Mouse (Mus musculus): ENCODE measurements around the gene Pkdcc.

The Pkdcc gene

DNA sequence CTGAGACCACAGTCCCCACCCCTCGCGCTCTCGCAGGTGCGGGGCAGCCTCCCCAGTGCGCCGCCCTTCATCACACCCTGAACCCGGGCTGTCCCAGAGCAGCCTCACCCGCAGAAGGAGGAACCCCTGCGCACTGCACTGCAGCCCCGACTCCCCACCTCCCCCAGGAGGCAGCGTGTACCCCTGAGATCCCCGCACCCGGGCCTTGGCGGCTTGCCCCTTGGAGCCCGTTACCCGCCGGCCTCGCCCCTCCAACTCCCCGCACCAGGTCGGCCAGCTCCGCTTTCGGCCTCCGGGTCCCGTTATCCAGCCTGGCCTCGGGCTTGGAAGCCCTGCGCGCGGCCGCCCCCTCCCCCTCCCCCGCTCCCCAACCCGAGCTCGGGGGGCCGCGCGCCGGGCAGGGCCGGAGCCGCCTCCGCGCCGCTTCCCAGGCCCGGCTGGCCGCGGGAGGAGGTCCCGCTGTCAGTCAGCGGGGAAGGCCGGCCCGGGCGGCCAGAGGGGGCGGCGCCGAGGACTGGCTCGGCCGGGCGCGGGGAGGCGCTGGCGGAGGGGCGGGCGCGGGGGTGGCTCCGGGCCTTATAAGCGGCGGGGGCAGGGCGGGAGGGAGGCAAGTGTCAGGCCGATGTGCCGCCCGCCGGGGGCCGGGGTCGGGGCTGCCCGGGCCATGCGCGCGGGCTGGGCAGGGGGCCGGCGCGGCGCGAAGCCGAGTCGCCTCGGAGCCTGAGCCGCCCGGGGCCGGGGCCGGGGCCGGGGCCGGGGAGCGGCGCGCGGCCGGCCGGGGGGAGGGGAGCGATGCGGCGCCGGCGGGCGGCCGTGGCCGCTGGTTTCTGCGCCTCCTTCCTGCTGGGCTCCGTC, at the start of gene Pkdcc:
TSS of gene Pkdcc (plus strand) at position 619 of the 855 bp plus-strand sequence.
- peak; percentile 95 for DNase-seq (ENCODE audit: low read depth)

DNA sequence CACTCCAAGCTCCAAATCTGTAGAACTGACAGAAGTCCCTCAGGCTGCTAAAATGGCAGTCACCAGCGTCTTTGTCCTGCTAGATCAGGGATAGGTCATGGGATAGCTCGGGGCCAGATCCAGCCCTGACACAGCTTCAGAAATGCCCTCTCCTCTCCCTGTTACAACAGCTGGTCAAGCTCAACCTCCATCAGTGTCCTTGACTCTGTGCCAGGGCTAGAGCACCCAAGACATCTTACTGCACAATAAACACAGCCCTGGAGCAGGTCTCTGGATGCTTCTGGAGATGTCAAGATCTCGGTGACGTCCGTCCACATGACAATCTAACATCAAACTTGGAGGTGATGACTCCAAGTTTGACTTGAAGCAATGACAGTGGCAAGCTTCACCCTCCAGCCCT, 48.9 kb upstream of the Pkdcc start:
- DNase-seq (ENCODE audit: low read depth): no peak

DNA sequence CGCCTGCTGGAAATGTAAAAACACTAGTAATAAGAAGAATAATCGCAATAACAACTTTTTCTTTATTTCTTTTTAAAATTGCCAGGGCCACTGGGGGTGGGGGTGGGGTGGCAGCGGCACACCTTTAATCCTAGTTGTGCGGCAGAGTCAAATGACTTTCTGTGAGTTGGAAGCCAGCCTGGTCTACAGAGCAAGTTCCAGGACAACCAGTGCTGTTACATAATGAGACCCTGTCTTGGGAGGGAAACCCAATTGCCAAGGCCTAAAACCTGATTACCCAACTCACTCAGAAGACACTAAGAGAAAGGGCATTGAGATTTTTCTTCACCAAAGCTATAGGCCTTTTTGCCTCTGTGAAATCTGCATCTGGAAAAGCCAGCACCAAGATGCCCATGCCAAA, 38.9 kb upstream of the Pkdcc start:
- no peak for DNase-seq (ENCODE audit: low read depth)

DNA sequence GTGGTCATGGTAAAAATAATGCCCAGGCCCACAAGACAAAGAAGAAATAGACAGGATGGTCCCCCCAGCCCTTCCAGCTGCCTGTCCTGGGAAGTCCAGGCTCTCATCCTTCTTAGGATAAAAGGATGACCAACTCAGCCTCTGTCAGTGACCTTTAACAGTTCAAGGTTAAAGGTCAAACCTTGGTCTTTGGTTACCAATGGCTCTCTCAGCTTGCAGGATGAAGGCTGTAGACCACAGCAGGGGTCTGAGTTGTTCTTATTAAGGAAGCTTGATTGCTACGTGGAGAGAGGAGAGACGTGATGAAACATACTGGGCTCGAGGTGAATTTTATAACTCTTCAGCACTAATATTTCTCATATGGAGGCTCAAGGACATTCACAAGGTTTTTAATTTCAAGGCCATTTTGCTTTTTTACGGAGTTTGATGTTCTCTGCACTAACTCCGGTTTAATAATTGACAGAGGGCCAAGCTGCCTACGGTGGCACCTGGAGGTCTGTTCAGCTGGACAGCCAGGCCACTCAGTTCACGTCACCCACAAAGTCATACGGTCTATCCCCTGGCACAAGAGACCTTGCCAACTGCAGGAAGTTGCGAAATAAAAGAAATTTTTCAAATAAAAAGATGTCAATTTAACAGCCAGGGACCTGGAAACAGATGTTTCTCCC, 36.5 kb upstream of the Pkdcc start:
- DNase-seq (ENCODE audit: low read depth): no peak

DNA sequence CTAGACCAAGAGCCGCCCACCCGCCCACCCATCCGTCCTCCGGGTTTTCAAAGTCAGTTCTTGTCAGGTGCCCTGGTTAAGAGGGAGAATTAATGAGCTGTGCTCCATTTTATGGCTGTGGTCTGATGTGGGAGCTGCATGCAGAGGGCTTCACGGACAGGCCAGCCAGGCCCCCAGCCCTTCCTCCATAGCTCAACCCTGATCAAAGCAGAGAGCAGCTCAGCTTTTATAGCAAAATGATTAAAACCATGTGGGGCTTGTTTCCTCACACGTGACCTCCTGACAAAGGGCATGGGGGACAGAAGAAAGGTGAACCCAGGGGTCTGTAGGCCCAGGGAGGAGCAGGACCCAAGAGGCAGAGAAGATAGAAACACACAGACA, 36.0 kb upstream of the Pkdcc start:
- DNase-seq (ENCODE audit: low read depth): no peak

DNA sequence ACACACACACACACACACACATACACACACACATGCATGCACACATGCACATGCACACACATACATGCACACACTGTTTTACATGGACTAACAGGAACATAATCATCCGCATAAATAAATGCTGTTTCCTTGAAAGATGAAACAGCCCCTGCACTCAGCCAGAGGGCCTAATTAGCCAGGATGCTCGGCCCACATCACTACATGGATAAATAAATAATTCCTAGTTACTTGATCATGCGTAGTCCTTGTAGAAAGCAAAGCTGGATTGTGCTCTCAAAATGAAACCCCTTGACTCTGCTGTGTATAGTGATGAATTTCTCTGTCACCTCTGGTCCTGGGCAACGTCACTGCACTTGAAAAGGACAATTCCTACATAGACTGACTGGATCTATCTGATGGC, 35.5 kb upstream of the Pkdcc start:
- no peak for DNase-seq (ENCODE audit: low read depth)

DNA sequence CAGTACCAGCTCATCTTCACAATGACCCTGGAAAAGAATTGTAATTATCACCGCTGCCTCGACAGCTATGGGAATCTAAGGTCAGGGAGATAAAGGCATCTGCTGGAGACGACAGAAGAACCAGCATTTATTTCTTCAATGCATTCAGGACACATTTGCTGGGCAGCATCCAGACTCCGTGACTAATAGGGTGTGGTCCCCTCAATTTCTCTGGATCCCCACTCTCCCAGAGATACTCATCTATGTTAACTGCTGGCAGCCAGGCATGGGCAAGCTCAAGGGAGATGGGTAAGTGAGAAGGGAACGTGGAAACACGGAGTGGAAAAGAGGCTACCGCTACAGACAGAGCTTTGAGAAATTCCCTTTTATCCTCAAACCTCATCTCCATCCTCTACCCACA, 34.0 kb upstream of the Pkdcc start:
- peak; percentile 69 for DNase-seq (ENCODE audit: low read depth)

DNA sequence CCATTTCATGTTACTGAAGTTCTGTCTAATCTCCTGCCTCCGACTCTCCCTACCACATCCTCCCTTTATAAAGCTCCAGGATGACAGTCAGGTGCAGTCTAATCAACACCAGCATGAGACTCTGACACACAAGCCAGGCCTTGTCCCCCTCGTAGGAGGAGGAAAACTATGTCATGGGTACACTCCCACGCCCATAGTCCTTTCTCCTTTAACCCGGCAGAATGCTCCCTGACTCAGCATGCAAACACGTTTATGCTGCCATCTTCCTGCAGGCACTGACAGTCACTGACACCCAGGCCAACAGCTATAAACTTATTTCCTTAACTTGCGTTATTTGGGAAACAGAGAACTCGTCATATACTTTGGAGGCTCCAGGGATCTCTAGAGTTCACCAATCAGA, 33.5 kb upstream of the Pkdcc start:
- DNase-seq (ENCODE audit: low read depth): no peak

DNA sequence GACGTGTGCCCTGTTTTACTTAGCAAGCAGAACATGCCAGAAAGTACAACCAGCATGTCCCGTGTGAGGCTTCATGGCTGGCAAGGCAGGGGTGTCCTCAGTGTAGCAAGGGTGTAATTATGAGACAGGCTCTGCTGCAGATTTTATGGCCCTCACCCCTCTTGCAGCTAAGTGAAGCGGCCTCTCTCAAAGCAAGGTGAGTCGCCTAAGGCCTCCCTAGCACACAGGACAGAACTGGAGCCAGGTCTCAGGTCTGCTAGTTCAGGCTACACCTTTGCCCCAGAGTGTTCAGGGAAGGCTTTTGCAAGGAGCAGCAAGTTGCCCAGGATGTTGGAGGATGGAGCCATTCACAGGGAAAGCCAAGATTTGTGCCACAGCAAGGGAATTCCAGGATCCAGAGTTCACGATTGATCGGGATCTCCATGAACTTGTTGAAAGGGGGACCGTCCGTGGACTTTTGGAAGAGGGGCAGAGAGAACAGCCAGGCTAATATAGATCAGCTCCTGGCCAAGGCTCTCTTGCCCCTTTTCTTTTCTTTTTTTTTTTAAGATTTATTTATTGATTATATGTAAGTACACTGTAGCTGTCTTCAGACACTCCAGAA, 32.9 kb upstream of the Pkdcc start:
- no peak for DNase-seq (ENCODE audit: low read depth)

DNA sequence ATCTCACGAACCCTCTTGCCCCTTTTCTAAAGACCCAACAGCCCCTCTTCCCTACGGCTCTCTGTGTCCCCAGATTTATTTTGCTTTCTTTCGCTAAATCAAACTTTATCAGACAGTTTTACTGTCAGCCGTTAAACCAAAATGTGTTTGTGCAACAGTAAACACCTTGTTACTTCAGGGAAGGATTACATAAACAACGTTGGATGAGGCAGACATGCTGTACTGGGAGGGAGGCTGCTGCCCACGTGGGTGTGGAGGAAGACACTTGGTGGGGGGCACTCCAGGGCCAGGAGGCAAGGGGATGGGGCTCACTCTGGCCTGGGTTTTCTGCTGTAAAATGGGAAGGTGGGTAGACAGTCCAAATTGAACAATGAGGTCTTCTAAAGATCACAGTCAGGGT, 32.3 kb upstream of the Pkdcc start:
- DNase-seq (ENCODE audit: low read depth): no peak

DNA sequence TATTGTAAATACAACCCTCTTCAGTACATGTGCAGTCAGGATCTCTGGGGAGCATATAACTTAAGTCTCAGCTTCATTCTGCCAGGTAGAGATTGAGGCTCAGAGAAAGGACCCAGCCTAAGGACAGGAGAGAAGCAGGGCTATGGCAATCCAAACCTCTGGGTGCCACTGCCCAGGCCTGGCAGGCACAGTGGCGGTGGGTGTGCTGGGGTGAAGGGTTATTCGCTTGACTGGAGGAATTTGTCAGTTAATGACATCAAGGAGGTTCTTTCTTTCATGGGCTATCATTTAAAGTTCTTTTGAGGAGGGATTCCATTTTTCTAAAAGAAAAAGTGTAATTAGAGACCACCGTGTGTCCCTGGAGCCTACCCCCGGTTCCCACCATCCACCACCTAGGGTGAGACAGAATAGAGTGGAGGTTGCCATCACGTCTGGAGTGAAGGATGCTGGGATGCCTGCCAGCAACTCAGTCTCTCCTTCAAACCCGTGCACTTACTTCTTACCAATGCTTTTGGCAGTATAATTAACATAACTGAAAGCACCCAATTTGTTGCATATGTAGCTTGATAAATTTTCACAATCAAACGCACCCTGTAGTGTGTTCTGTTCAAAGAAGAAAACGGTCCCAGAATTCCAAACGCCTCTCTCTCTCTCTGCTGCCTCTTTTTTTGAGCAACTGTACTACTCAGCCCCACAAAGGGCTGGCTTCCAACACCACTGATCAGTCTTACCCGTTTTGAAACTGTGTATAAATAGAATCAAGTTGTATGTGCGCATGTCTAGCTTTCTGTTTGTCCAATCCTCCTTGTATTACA, 27.1 kb upstream of the Pkdcc start:
- peak; percentile 30 for DNase-seq (ENCODE audit: low read depth)

DNA sequence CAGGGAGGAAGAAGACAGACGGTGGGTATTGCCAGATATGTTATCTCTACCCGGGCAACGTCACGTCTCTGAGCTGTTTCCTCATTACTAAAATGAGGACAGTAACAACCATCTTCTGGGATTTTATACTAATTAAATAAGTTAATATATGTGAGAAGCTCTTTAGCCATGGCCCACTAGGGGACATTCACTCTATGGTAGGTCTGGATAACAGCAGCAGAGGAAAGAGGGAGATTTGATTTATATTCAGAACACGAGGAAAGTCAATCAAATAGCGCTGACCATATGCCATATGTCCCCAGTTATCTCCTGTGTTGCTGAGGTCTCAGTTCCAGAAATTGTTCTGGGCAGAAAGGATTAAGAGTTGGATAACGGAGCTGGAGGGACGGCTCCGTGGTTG, 24.3 kb upstream of the Pkdcc start:
- DNase-seq (ENCODE audit: low read depth): no peak

DNA sequence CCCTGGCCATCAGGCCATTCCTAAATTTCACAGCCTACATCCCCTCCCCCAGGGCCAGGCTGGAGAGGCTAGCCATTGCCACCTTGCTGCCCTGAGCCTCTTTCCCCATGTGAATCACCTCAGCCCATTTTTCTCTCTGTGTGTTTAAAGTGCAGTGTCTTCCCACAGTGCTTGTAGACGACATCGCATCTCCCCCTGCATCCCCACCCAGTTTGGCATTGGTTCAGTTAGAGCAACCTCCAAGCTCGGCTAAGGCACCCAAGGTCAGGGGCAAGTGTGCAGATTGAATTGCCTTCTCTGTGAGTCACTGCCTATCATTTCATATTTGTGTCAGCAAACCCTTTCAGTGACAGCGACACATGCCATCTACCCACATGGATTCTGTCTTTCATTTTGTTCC, 20.6 kb upstream of the Pkdcc start:
- DNase-seq (ENCODE audit: low read depth): no peak

DNA sequence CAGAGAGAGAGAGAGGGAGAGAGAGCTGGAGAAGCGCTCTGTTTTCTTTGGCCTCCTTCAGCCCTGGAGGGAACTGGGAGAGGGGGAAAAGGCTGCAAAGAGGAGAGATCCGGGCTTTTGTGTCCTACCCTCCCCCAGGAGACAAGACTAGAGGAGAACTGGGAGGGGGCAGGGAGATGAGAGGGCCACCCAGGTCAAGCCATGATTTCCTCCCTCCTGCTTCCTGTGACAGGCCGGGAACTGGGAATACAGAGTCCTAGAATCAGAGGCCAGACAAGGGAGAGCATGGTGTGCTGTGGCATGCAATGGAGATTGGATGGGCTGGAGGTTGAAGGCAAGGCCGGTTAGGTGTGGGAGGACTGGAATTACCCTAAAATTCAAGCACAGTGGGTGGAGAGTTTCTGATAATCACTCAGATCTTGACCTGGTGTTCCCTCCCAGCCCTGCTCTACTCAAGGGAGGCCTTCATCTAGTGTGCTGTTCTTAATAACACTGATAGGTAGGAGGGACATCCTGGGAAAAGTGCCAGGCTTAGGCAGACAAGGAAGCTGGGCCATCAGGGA, 17.6 kb upstream of the Pkdcc start:
- no peak for DNase-seq (ENCODE audit: low read depth)

DNA sequence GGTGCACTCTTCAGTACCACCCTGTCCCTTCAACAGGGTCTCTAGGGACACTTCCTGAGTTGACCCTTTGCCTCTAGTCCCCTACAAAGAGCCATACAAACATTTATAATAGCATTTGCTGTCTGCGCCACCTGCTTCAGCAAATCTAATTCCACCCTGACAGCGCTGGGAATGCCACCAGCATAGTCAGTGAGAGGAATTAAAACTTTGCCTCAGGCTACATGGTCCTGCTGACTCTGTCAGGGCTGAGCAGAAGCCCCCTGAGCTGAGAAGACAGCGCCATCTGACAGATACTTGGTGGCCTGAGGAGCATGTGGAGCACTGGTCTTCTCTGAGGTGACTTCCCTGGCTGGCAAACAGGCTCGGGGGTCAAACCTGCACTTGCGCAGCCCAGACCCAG, 14.6 kb upstream of the Pkdcc start:
- no peak for DNase-seq (ENCODE audit: low read depth)

DNA sequence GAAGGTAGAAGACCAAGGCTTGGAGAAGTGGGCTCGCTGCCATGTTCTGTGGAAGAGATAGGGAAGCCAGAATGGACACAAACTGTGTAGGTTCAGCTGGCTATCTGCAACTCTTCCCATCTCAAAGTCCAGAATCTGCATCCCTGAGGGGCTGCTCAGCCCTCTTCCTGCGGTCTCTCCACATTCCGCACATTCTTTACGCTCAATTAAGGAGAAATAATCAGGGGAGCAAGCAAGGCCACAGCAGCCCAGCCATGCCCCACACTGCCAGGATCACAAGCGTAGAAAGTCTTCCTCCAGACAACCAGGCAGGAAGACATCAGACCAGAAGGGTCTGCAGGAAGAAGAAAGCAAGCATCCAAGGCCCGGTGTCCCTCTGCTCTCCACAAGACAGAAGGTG, 13.8 kb upstream of the Pkdcc start:
- DNase-seq (ENCODE audit: low read depth): no peak

DNA sequence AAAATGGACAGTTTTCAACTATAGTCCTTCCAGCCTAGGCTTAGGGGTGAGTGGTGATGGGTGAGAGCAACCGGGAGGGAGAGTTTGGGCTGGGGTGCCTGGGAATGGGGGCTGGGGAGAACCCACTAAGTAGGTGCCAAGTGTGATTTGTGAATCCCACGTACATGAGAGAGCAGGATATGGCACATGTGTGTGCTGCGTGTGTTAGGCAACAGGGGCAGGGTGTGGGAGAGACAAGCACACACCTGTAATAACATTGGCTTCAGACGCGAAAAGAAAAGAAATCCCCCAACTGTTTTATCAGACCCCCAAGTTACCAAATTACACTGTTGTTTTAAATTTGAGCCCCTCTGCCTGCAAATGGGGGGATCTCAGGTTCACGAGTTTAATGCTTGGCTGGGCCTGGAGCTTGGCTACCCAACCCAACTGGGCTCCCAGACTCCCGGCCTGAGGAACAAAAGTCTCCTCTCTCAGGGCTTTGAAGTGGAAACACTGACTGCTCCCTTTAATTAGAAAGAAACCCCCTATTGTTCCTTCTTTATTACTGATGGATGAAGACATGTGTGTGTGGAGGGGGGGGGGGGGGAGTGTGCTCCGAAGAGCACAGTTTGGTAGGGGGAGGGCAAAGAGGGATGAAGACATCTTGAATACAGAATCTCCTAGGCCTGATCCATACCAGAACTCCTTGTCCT, 11.3 kb upstream of the Pkdcc start:
- no peak for DNase-seq (ENCODE audit: low read depth)

DNA sequence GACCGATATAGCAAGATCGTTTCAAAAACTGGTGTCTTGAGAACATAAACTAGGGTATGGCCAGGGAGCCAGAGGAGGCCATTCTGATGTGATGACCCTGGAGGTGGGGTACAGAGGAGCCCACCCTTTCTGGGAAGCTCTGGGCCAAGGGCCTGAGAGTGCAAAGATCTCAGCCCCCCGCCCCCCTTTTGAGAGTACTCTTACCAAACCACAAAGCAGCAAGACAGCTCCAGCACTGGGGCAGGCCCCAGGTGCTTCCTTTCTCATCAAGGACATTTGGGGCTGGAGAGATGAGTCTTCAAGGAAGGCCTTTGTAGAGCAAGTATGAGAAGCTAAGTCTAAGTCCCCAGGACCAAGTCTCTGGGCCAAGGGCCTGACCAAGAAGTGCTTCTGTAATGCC, 7.8 kb upstream of the Pkdcc start:
- DNase-seq (ENCODE audit: low read depth): no peak

DNA sequence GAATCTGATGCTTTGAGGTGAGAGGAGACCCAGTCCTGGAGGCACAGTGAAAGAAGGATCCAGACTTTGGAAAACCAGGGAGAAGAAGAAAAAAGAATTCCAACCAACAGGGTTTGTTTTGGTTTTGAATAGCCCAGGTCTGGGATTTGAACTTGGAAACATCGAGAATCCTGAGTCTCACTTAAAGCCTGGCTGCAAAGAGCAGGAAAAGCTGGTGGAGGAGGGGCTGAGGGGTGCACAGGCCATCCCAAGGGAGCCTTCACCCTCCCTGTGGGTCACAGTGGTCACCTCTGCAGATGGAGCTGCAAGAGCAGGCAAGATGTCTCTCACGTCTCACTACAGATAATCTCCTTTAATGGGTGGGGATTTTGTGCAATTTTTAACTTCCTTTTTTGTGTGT, 6.6 kb upstream of the Pkdcc start:
- no peak for DNase-seq (ENCODE audit: low read depth)

DNA sequence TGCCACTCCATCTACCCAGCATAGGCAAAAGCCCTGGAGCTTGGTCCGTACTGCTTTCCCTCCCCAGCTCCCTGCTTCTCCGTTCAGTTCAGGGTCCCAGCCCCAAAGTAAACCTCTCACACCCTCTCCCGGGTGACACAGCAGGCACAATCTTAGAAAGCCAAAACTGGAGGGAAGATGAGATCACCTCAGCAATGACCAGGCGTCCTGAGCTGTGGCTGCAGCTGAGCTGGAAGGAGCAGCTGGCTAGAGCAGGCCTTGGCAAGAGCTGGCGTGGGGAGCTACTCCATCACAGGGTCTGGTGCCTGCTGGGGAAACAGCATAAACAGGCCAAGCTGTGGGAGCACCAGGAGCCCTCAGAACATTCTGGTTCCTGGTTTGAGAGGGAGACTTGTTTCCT, 4.6 kb upstream of the Pkdcc start:
- DNase-seq (ENCODE audit: low read depth): peak; percentile 15

DNA sequence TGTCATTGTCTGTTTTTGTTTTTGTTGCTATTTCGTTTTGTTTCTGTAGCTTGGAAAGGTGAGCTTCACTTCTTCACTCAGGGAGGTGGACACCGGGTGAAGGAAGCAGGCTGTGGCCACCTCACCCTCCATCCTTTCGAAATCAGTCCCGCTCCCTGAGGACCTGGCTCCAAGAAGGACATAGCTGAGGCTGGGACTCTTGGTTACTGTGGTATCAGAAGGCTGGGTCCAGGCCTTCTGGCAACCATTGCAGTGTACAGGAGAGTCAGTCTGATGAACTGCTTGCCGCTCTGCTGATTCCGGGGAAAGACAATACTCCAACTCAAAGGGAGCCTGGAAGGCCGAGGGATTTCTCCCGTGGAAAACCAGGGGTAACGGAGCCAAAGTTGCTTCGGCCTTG, 3.9 kb upstream of the Pkdcc start:
- DNase-seq (ENCODE audit: low read depth): no peak

DNA sequence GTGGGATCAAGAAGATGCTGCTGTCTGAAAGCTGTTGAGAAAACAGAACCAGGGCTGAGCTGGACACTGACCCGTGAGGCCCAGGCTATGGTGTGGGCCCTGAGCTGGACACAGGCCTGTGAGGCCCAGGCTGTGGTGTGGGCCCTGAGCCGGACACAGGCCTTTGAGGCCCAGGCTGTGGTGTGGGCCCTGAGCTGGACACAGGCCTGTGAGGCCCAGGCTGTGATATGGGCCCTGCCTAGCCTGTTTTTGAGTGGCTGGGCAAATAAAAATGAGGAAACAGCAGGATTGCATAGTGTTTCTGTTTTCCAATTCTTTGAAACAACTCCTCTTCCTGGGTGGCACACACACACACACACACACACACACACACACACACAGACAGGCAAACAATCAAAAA, 2.7 kb upstream of the Pkdcc start:
- DNase-seq (ENCODE audit: low read depth): no peak
